Comparison of ENCODE assay signal across 12 mouse cellular contexts in the genomic region with DNA sequence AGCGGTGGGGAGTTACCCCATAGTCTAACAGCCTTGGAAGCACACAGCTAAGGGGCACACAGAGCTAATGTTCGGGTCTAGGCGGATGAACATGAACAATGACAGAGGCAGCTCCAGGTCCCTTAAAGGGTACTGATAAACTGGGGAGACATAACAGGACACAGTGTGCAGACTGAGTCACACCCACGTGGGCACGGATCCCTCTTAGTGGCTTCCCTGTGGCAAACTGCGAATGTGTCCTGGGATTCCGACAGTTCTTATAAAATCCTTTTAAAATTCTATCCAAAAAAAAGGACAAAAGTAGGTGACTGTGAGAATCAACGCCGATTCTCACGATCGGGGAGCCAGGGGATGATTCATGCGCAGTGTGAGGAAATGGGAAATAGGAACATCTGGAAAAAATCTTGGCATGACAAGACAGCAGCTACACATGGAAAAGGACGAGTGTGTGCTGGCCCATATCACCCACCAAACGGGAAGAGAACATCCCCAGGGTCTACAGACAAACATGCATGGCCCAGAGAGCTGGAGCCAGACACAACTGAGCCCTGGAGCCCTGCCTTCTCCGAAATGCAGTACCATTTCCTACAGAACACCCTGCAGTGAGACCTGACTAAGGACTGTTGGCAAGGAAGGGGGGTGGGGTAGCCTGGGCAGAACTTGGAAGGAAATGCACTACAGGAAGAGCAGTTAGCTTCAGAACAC. TPM values are rescaled to one million over a fixed set of nuclear protein-coding genes. Genes with fewer than 3 reads are reported as not detected.
A peak's percentile ranks its signal among the peaks of the same experiment; 100 is the strongest.
DNase-seq lines count a peak whose midpoint lies in the region; ATAC-seq and TF ChIP-seq lines count a peak whose summit lies in the region.
"Had no signal": no experiment of that assay in that cellular context is flagged by ENCODE, and none has a peak within 500 bp of the region (broad histone marks: within the 10 kb centered on the region; RNA-seq: fewer than 3 reads in every experiment).

No protein-coding gene starts in this region.

- H3K4me3 ChIP-seq in kidney, embryonic 15.5 days (replicated peaks), result no peak overlapping the region
- H3K4me3 ChIP-seq in kidney, embryonic 16.5 days (ENCODE audit: low read length), result no peak overlapping the region
- no peak overlapping the region for H3K4me3 ChIP-seq in heart, embryonic 12.5 days
- H3K4me3 ChIP-seq in lung, adult 2 months (replicated peaks; ENCODE audit: extremely low read depth, low read depth, low read length), result no peak overlapping the region
- H3K4me3 ChIP-seq in stomach, embryonic 16.5 days (replicated peaks; ENCODE audit: low read length), result no peak overlapping the region
- H3K4me3 ChIP-seq in forebrain, embryonic 15.5 days, result no peak overlapping the region
- H3K4me3 ChIP-seq: layer of hippocampus, adult 2 months; limb, embryonic 13.5 days had no signal

- DNase-seq in lung, adult 2 months, result peak; percentile 27
- no peak for DNase-seq in right cerebral cortex, postnatal 10 days (ENCODE audit: low spot score in 2 of 2)
- DNase-seq in spleen, adult 18-20 months, result no peak
- DNase-seq: midbrain, embryonic 14.5 days had no signal

- TF ChIP-seq POLR2A in lung, adult 2 months (IDR thresholded peaks at IDR 0.05; ENCODE audit: borderline replicate concordance, extremely low read depth, low read depth, low read length), result no peak

- H3K4me1 ChIP-seq in kidney, embryonic 15.5 days, result peaks cover 78% of the 10 kb centered on the region
- H3K4me1 ChIP-seq in kidney, embryonic 16.5 days (ENCODE audit: insufficient read depth, low read length), result peaks cover 71% of the 10 kb centered on the region
- peaks cover 91% of the 10 kb centered on the region for H3K4me1 ChIP-seq in heart, embryonic 12.5 days (replicated peaks)
- peaks cover 39% of the 10 kb centered on the region for H3K4me1 ChIP-seq in lung, adult 2 months (ENCODE audit: control insufficient read depth, insufficient read depth, low read length)
- H3K4me1 ChIP-seq in stomach, embryonic 16.5 days (ENCODE audit: control insufficient read depth, insufficient read depth, low read length), result peaks cover 35% of the 10 kb centered on the region
- H3K4me1 ChIP-seq in forebrain, embryonic 15.5 days, result peaks cover 3% of the 10 kb centered on the region; the same call in 1 of the 2 replicates

- H3K36me3 ChIP-seq in kidney, embryonic 15.5 days, result peaks cover 22% of the 10 kb centered on the region
- peaks cover 13% of the 10 kb centered on the region for H3K36me3 ChIP-seq in kidney, embryonic 16.5 days (ENCODE audit: insufficient read depth, low read length)
- no peaks in the 10 kb centered on the region; the same call in 1 of the 2 replicates for H3K36me3 ChIP-seq in heart, embryonic 12.5 days
- H3K36me3 ChIP-seq in stomach, embryonic 16.5 days (ENCODE audit: control insufficient read depth, insufficient read depth, low read length), result no peaks in the 10 kb centered on the region
- no peaks in the 10 kb centered on the region for H3K36me3 ChIP-seq in forebrain, embryonic 15.5 days

- no peaks in the 10 kb centered on the region for H3K9me3 ChIP-seq in kidney, embryonic 15.5 days (replicated peaks)
- no peaks in the 10 kb centered on the region for H3K9me3 ChIP-seq in kidney, embryonic 16.5 days (ENCODE audit: low read length)
- no peaks in the 10 kb centered on the region for H3K9me3 ChIP-seq in heart, embryonic 12.5 days (replicated peaks)
- no peaks in the 10 kb centered on the region for H3K9me3 ChIP-seq in stomach, embryonic 16.5 days (replicated peaks; ENCODE audit: control insufficient read depth, low read length)
- H3K9me3 ChIP-seq in forebrain, embryonic 15.5 days, result no peaks in the 10 kb centered on the region
- H3K9me3 ChIP-seq: limb, embryonic 13.5 days had no signal

- WGBS in kidney, embryonic 15.5 days, result 75% methylated on average over 15 of the region's 15 CpGs
- WGBS in kidney, embryonic 16.5 days, result 74% methylated on average over 15 of the region's 15 CpGs
- 63% methylated on average over 15 of the region's 15 CpGs for WGBS in heart, embryonic 12.5 days
- WGBS in lung, adult 2 months, result 39% methylated on average over 15 of the region's 15 CpGs
- WGBS in stomach, embryonic 16.5 days, result 57% methylated on average over 15 of the region's 15 CpGs
- WGBS in forebrain, embryonic 15.5 days, result 82% methylated on average over 15 of the region's 15 CpGs

- H3K27me3 ChIP-seq in kidney, embryonic 15.5 days, result no peaks in the 10 kb centered on the region
- no peaks in the 10 kb centered on the region for H3K27me3 ChIP-seq in kidney, embryonic 16.5 days (ENCODE audit: insufficient read depth, low read length)
- H3K27me3 ChIP-seq in heart, embryonic 12.5 days (replicated peaks), result no peaks in the 10 kb centered on the region
- no peaks in the 10 kb centered on the region for H3K27me3 ChIP-seq in stomach, embryonic 16.5 days (ENCODE audit: control insufficient read depth, insufficient read depth, low read length)
- no peaks in the 10 kb centered on the region for H3K27me3 ChIP-seq in forebrain, embryonic 15.5 days
- H3K27me3 ChIP-seq: limb, embryonic 13.5 days had no signal

- TF ChIP-seq CTCF in lung, adult 2 months (IDR thresholded peaks at IDR 0.05; ENCODE audit: insufficient read depth, low read length), result no peak

- H3K27ac ChIP-seq in kidney, embryonic 15.5 days, result 0 out of 2 replicates have a peak overlapping the region, but pooled peaks have one; percentile 45
- H3K27ac ChIP-seq in kidney, embryonic 16.5 days (ENCODE audit: low read length), result no peak overlapping the region; the same call in 1 of the 2 replicates
- peak overlapping the region; percentile 66 for H3K27ac ChIP-seq in heart, embryonic 12.5 days (ENCODE audit: poor library complexity, severe bottlenecking)
- H3K27ac ChIP-seq in stomach, embryonic 16.5 days (ENCODE audit: low read length), result peak overlapping the region; percentile 29; the same call in 1 of the 2 replicates
- H3K27ac ChIP-seq in forebrain, embryonic 15.5 days (replicated peaks), result no peak overlapping the region
- H3K27ac ChIP-seq: layer of hippocampus, adult 2 months; limb, embryonic 13.5 days had no signal

- no peak overlapping the region for H3K9ac ChIP-seq in kidney, embryonic 15.5 days
- H3K9ac ChIP-seq in kidney, embryonic 16.5 days (replicated peaks; ENCODE audit: low read length), result no peak overlapping the region
- no peak overlapping the region for H3K9ac ChIP-seq in heart, embryonic 12.5 days
- no peak overlapping the region for H3K9ac ChIP-seq in stomach, embryonic 16.5 days (ENCODE audit: low read length)
- H3K9ac ChIP-seq in forebrain, embryonic 15.5 days (replicated peaks), result no peak overlapping the region
- H3K9ac ChIP-seq: limb, embryonic 13.5 days had no signal

- no peak overlapping the region for H3K4me2 ChIP-seq in kidney, embryonic 15.5 days
- no peak overlapping the region for H3K4me2 ChIP-seq in kidney, embryonic 16.5 days (replicated peaks; ENCODE audit: low read depth, low read length)
- no peak overlapping the region for H3K4me2 ChIP-seq in heart, embryonic 12.5 days
- H3K4me2 ChIP-seq in stomach, embryonic 16.5 days (ENCODE audit: low read depth, low read length), result no peak overlapping the region
- H3K4me2 ChIP-seq in forebrain, embryonic 15.5 days (replicated peaks), result no peak overlapping the region
- H3K4me2 ChIP-seq: limb, embryonic 13.5 days had no signal

- no peak for ATAC-seq in kidney, embryonic 15.5 days (replicated peaks; ENCODE audit: low FRiP score)
- ATAC-seq in kidney, embryonic 16.5 days (ENCODE audit: low FRiP score, low TSS enrichment), result no peak
- peak; percentile 35; the same call in 1 of the 2 replicates for ATAC-seq in heart, embryonic 12.5 days (ENCODE audit: insufficient number of reproducible peaks, low FRiP score)
- peak; percentile 44; the same call in 1 of the 2 replicates for ATAC-seq in stomach, embryonic 16.5 days (ENCODE audit: insufficient read depth, low FRiP score)
- no peak for ATAC-seq in forebrain, embryonic 15.5 days (replicated peaks)
- ATAC-seq: activated CD4-positive, CD25-positive, alpha-beta regulatory T cell, adult 4 months had no signal

RNA-seq across cellular contexts. Expression of gene Col4a2, which starts 50.4 kb away (rescaled TPM):
- polyA plus RNA-seq in kidney, embryonic 15.5 days (2015; fragmentation: Nextera tagmentation; extraction: Ambion mirVana), result 108 and 116 TPM in 2 replicates
- 121 and 126 TPM in 2 replicates for polyA plus RNA-seq in kidney, embryonic 16.5 days (2015; fragmentation: Nextera tagmentation; extraction: Ambion mirVana)
- 117 and 129 TPM in 2 replicates for polyA plus RNA-seq in heart, embryonic 12.5 days (2016; fragmentation: Nextera tagmentation; extraction: Ambion mirVana)
- 219 and 237 TPM in 2 replicates for polyA plus RNA-seq in lung, adult 2 months (2012; rRNA removed)
- polyA plus RNA-seq in stomach, embryonic 16.5 days (2015; fragmentation: Nextera tagmentation; extraction: Ambion mirVana), result 57.3 and 65.2 TPM in 2 replicates
- polyA plus RNA-seq in forebrain, embryonic 15.5 days (2015; fragmentation: Nextera tagmentation; extraction: Ambion mirVana), result 28.7 and 32.4 TPM in 2 replicates
- polyA plus RNA-seq: activated CD4-positive, CD25-positive, alpha-beta regulatory T cell, adult 4 months had no signal

RNA-seq across cellular contexts. Expression of gene Col4a1, which starts 50.4 kb away (rescaled TPM):
- 297 and 335 TPM in 2 replicates for polyA plus RNA-seq in kidney, embryonic 15.5 days (2015; fragmentation: Nextera tagmentation; extraction: Ambion mirVana)
- polyA plus RNA-seq in kidney, embryonic 16.5 days (2015; fragmentation: Nextera tagmentation; extraction: Ambion mirVana), result 382 and 440 TPM in 2 replicates
- 240 and 249 TPM in 2 replicates for polyA plus RNA-seq in heart, embryonic 12.5 days (2016; fragmentation: Nextera tagmentation; extraction: Ambion mirVana)
- polyA plus RNA-seq in lung, adult 2 months (2012; rRNA removed), result 556 and 580 TPM in 2 replicates
- polyA plus RNA-seq in stomach, embryonic 16.5 days (2015; fragmentation: Nextera tagmentation; extraction: Ambion mirVana), result 207 and 211 TPM in 2 replicates
- 61.4 and 67.6 TPM in 2 replicates for polyA plus RNA-seq in forebrain, embryonic 15.5 days (2015; fragmentation: Nextera tagmentation; extraction: Ambion mirVana)
- polyA plus RNA-seq: activated CD4-positive, CD25-positive, alpha-beta regulatory T cell, adult 4 months had no signal

Comparison
In these comparisons a context has a peak if more than half of its experiments do, and no peak if none do; other contexts are left out.
1. H3K27ac ChIP-seq: peak in kidney, embryonic 15.5 days (single experiment), heart, embryonic 12.5 days (single experiment) and stomach, embryonic 16.5 days (single experiment); none in kidney, embryonic 16.5 days (single experiment) and forebrain, embryonic 15.5 days (single experiment).
2. ATAC-seq: peak in heart, embryonic 12.5 days (single experiment) and stomach, embryonic 16.5 days (single experiment); none in kidney, embryonic 15.5 days (single experiment), kidney, embryonic 16.5 days (single experiment) and forebrain, embryonic 15.5 days (single experiment).